Comparison of ENCODE assay signal across 17 mouse cellular contexts in genomic region chr10:76762411-76762810, GRCm38 (mm10). TPM values are rescaled to one million over a fixed set of nuclear protein-coding genes. Genes with fewer than 3 reads are reported as not detected.
"Had no signal": no experiment of that assay in that cellular context is flagged by ENCODE, and none has a peak within 500 bp of the region (broad histone marks: within the 10 kb centered on the region; RNA-seq: fewer than 3 reads in every experiment).

No protein-coding gene starts in this region.

- H3K4me2 ChIP-seq: kidney, embryonic 15.5 days; liver, embryonic 12.5 days; lung, embryonic 15.5 days; midbrain, embryonic 13.5 days; neural tube, embryonic 12.5 days had no signal

- H3K9me3 ChIP-seq: kidney, embryonic 15.5 days; liver, embryonic 12.5 days; lung, embryonic 15.5 days; midbrain, embryonic 13.5 days; neural tube, embryonic 12.5 days had no signal

- DNase-seq: kidney, adult 18-20 months; kidney, postnatal 14 days; left cerebral cortex, postnatal 4 days; lung, postnatal 14 days; retina, postnatal 1 day; right cerebral cortex, postnatal 14 days; thymus, adult 2 months; thymus, postnatal 25 days had no signal

- H3K9ac ChIP-seq: kidney, embryonic 15.5 days; liver, embryonic 12.5 days; lung, embryonic 15.5 days; midbrain, embryonic 13.5 days; neural tube, embryonic 12.5 days had no signal

- H3K27ac ChIP-seq: kidney, embryonic 15.5 days; liver, embryonic 12.5 days; lung, embryonic 15.5 days; macrophage; midbrain, embryonic 13.5 days; neural tube, embryonic 12.5 days had no signal

- H3K27me3 ChIP-seq: kidney, embryonic 15.5 days; liver, embryonic 12.5 days; lung, embryonic 15.5 days; midbrain, embryonic 13.5 days; neural tube, embryonic 12.5 days had no signal

- ATAC-seq: inflammation-experienced regulatory T-cells, adult 6 months; liver, embryonic 12.5 days; midbrain, embryonic 13.5 days had no signal

- H3K4me3 ChIP-seq: kidney, embryonic 15.5 days; liver, embryonic 12.5 days; lung, embryonic 15.5 days; midbrain, embryonic 13.5 days; myocyte; neural tube, embryonic 12.5 days had no signal

- H3K36me3 ChIP-seq: liver, embryonic 12.5 days; lung, embryonic 15.5 days had no signal

- H3K4me1 ChIP-seq: kidney, embryonic 15.5 days; liver, embryonic 12.5 days; lung, embryonic 15.5 days; midbrain, embryonic 13.5 days; neural tube, embryonic 12.5 days had no signal

RNA-seq across cellular contexts. Expression of gene Col6a1, which starts 36.4 kb away (rescaled TPM):
- total RNA-seq: megakaryocyte-erythroid progenitor cell, adult 5-6 weeks had no signal
- polyA plus RNA-seq: inflammation-experienced regulatory T-cells, adult 6 months had no signal
